Mouse (Mus musculus) erythroblast, adult 5-6 weeks (primary cell): ENCODE results near the gene Il17c. TPM values are rescaled to one million over a fixed set of nuclear protein-coding genes. Genes with fewer than 3 reads are reported as not detected.

Experiments used
- ATAC-seq: replicated peaks from 2 replicates; pipeline ENCODE4 v1.8.0; 2016; ENCODE audit warnings: moderate number of reproducible peaks, mild to moderate bottlenecking, moderate TSS enrichment, inconsistent platforms; ENCODE audit not compliant: poor library complexity, low FRiP score, severe bottlenecking
- total RNA-seq, 2 experiments: library from RNA; stranded (forward) in 1 of 2; stranded (reverse) in 1 of 2; fragments of 150-400 nt in 1 of 2; fragments of 200-764, 138-1000 nt in 1 of 2; gene quantifications; 2 replicates each; pipeline versions ENCODE4 v1.2.3 to v1.2.4; 2015 to 2017; ENCODE audit warnings: low replicate concordance in 2 of 2

The Il17c gene
- total RNA-seq (2015; ENCODE audit: low replicate concordance) = not detected in 2 replicates
- total RNA-seq (2017; ENCODE audit: low replicate concordance) = not detected in 2 replicates

DNA sequence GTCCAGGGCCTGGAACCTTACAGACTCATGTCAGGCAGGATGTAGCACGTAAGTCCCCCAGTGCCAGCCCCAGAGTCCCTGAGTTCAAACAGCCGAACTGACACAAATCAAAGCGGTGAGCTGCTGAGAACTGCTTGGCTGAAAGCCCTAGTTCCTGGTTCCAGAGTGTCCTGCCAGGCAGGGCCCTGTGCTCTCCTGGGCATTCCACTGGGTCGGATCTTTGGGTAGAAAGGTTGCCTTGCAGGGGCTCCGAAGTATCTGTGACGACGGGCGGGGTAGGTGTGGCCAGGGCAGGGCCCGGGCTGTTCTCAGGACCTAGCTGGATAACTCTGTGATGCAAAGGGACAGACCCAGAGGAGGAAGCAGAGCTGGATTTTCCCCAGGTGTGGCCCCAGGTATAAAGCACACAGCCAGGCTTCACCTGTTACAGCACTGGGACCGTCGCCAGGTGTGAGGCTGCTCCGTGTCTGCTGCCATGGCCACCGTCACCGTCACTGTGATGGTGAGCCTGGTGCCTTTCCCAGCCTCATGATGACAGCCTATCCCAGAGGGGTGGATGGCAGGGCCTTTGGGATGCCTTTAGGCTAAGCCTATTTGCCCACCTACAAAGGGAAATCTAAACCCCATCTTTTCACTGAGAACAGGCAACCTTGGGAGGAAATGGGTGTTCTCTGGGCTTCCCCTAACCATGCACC lies at the start of gene Il17c:
Il17c (plus strand) TSS at position 645 of the 695 bp plus-strand sequence.
- ATAC-seq = no peak

DNA sequence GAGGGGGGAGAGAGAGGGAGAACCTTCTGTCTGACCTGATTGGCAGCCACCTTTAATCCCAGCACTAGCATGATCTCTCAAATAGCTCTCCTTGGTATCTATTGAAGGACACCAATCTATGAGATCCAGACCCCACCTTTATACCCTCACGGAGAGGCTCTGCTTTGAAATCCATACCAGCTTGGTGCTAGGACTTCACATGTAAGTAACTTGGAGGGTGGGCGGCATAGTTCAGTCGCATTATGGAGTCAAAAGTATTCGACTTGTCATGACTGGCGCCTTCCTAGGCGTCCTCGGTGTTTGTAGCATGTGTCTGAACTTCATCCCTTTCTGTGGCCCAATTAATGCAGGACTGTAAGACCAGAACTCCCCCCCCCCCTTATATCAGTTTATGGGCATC lies 46.5 kb upstream of the Il17c start:
- ATAC-seq = no peak

DNA sequence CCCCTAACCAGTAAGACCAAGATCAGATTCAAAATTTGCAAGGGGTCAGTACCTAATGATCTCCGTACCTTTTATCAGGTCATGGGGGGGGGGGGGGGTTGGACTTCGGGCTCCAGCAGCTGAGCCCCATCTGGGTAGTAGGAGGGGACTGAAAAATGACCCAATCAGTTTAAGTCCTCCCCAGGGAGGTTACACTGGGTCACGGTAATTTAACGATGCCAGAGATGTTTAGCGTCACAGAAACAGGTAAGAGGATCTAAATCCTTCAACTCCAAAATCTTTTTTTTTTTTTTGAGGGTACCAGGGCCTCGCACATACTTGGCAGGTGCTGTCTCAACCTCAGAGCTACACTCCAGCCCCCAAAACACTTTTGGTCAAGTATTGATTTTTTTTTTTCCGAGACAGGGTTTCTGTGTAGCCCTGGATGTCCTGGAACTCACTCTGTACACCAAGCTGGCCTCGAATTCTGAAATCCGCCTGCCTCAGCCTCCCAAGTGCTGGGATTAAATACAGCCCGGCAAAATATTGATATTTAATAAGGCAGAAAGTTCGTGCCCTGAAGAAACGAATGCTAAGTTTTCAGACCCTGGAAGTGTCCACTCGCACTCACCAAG lies 46.0 kb upstream of the Il17c start:
- ATAC-seq = no peak; the same call in 1 of the 2 replicates

DNA sequence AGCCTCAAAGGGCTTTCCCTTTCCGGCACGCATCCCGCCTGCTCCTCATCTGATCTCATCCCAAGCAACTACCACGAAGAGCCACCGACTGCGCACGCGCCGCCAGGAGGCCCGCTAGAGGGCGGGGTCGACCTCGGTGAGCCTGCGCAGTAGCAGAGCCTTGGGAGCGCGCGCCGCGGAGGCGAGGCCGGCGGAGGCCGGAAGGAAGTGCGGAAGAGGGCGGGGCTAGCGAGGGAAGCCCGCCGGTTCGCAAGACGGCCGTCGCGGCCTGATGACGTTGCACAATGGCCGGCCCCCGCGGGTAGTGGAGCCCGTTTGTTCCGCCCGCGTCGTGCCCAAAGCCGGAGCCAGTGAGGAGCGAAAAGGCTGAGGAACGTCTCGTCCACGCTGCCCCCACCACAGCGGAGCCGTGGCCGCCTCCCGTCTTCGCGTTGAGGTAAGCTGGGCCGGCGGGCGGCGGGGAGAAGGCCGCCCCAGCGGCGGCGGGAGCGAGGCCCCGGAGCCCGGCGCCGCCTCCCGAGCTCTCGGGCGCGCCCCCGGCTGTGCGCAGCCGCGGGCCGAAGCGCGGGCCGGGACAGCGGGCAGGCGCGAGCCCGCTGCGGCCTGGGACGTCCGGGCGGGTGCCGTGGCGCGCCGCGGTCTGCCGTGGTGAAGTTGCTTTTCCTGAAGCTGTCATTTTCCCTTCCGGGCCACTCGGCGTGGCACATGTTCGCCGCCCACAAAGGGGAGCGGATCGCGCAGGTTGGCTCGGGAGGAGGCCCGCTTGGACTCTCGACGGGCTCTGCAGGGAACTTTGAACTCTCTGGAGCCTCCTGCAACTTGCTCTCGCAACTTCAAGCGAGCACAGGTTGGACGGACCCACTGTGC lies 45.2 kb upstream of the Il17c start, which contains the start of gene Zc3h18:
Zc3h18 (plus strand) TSS at position 245 of the 867 bp plus-strand sequence.
- peak; percentile 94 for ATAC-seq

DNA sequence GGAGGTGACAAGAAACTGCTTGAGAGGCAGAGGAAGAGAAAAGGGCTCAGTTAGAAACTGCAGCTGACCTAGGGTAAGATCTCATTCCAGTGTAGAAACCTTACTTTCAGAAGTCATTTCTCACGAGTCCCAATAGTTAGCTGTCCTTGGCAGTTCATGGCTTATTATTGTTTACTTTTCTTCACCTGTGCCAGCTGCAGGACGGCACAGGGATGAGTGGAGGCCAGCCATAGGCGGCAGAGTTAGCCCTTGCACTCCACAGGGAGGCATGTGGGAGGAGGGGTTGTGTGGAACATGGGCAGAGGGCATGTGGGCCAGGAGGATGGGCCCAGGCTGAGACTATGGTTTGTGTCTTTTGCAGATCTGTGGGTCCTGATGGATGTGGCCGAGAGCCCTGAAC lies 38.8 kb upstream of the Il17c start:
- no peak for ATAC-seq

DNA sequence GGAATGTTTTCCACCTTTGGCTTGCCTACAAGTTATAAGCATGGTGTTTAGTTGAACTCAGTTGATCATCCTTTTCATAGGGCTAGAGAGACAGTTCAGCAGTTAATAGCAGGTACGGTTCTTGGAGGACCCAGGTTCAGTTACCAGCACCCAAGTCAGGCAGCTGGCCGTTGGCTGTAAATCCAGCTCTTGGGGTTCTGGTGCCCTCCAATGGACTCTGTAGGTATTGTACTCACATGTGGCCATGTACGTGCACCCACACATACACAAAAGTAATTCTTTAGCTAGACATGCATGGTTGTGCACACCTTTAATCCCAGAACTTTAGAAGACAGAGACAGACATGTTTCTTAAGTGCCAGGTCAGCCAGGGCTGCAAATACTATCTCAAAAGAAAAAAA lies 32.5 kb upstream of the Il17c start:
- ATAC-seq = no peak

DNA sequence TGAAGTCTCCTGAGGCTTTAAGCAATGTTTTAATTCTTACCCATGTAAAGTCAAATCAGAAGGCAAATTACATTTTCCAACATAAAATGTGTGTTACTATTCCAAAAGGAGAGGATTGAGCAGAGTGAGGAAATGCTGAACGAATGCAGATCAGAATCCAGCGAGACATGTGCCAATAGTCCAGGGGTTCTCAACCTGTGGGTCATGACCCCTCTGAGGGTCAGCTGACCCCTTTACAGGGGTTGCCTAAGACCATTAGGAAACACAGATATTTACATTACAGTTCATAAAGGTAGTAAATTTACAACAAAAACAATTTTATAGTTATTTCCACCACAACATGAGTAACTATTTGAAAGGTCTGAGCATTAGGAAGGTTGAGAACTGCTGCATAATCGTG lies 31.1 kb upstream of the Il17c start:
- no peak for ATAC-seq

DNA sequence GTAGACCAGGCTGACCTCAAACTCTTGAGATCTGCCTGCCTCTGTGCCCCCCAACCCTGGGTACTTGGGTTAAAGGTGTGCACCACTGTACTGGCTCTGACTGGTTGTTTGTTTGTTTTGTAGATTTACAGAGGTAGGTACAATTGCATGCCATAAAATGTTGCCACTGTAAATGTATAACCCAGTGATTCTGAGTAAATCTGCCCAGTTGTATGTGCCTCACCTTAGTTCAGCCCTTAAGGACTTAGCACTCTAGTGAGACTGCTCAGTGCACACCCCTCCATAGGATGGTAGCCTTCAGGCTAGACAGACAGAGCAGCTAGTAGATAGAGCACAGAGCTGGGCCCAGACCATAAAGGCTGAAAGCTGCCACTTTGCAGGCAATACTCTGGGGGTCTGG lies 28.1 kb upstream of the Il17c start:
- ATAC-seq = no peak

DNA sequence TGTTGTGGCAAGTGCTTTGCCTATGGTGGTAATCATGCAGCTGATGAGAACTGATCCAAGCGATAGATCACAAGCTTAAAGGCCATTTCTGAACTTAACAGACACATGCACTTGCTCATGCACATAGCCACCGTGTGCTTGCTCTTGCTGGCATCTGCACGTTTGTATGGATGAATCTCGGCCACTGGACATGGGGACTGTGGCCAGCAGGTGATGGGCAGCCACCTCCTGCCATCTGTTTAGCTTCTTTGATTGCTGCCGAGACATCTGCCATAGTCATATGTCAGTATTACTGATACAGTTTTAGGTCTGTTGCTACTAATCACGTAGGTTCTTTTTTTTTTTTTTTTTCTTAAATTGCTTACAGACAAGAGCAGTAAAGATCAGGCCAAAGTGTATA lies 26.5 kb upstream of the Il17c start:
- ATAC-seq = no peak

DNA sequence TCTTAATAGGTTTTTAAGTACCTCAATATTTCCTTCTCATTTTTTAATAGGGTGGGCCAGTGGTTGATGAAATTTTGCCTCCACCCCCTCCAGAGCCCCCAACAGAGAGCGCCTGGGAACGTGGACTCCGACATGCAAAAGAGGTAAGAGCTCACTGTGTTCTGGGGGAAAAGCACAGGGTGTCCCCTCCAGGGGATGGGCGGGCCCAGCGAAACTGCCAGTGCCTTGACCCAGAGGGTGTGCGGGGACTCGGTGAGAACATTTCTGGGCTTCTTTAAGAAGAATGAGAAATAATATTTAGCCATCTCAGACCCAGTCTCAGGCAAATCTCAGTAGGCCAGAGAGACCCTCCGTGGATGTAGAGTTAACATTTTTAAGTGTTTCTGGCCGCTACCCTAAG lies 23.6 kb upstream of the Il17c start:
- no peak for ATAC-seq

DNA sequence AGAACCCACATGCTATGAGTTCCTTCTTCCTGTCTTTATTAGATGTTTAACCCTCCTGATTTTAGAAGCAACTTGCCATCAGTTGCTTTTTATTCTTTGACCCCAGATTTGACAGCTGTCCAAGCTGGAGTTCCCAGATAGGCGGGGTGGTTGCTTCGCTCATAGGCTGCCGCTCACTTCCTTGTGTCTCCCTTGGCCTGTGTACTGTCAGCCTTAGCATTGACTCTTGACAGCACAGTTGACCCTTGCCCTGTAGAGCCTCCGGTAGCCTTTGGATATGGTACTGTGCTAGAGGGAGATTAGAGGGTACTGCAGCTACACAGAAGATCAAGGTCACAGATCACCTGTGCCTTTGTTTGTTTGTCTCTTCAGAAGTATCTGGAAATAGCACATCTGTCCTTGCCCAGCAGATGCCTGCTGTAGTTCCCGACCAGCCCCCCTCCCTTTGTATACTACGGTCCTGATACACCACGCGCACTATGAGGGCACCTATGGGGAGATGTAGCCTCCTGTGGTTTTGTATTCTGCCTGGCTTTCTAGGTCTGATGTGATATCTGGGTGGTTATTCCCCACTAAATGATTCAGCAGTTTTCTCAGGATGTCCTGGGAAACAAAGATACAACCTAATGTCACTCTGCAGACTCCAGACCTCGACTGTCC lies 16.5 kb upstream of the Il17c start:
- ATAC-seq = no peak

DNA sequence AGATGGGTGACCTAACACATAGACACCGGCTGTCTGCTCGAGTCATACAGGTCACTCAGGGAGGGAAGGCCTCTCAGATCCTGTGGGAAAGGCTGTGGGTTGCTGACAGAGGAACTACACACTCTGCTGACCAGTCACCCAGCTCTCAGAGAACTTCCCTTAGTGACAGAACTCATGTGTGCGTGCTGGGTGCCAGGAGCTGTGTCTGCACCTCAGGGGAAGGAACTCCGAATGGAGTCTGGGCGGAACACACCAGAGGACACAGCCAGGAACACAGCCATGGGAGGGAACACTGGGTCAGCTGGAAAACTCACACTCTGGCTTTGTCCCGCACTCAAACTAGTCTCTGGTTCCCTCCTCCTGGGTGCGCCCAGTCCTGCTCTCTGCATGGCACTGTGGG lies 14.1 kb upstream of the Il17c start:
- ATAC-seq = no peak

DNA sequence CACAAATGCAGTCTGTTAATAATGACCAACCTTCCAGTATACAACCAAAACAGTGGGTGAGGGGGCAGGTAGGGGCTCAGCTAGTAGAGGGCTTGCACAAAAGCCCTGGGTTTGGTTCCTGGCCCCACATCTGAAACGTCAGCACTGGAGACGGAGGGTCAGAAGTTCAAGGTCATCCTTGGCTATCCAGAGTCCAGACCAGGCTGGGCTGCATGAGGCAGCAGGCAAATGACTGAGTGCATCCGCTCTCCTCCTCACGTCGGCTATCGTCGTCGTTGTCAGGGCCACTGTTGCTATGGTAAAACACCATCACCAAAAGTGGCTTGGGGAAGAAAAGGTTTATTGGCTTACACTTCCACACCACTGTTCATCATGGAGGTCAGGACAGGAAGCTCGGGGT lies 7.5 kb upstream of the Il17c start:
- ATAC-seq = no peak

DNA sequence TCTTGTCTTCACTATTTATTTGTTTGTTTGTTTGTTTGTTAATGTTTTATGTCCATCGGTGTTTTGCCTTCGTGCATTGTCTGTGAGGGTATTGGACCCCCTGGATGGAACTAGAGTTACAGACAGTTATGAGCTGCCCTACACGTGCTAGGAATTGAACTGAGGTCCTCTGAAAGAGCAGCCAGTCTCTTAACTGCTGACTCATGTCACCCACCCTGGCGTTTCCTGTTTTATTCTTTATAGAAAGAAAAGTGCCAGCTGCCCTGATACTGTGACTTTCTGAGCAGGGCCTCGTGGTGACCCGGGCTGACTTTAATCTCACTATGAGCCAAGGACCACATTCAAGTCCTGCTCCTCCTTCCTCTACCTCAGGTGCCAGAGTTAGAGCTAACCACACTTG lies 6.3 kb upstream of the Il17c start:
- no peak for ATAC-seq

DNA sequence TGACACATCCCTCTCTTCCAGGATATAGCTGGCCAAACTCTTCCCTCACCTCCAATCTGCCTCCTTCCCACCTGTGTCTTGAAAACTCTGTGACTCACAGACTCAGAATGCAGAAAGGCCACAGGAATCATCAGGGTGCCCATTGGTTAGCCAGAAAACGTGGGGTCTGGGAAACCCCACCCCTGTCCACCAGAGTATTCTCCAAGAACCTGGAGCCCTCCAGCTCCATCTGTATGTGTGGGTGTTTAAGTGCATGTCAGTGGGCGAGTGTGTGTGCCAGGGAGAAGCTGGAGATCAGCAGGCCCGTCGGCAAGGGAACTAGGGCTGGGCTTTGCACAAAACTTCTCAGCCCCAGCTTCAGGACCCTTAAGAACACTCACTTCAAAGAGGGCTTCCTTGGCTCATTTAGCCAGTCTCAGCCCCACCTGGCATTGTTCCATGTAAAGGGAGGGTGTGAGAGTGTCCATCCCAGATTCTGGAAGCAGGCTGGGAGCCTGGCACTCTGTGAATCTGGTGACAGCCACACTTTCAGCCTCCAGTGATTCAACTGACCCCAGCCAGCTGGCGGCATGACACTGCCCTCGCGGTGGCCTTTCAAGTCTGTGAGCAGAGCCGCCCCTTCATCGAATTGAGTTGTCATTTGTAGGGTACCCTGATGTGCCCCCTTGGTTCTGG lies 1.8 kb upstream of the Il17c start:
- ATAC-seq = no peak

DNA sequence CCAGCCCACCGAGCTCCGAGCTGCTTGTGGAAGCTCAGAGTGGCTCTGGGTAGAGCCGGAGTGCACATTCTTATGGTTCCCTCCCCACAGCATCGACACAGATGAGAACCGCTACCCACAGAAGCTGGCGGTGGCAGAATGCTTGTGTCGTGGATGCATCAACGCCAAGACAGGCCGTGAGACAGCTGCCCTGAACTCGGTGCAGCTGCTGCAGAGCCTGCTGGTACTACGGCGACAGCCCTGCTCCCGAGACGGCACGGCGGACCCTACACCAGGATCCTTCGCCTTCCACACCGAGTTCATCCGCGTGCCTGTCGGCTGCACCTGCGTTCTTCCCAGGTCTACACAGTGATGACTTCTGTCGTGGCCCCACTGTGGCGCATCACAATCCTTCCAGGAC lies 1.4 kb downstream of the Il17c start:
- no peak for ATAC-seq

DNA sequence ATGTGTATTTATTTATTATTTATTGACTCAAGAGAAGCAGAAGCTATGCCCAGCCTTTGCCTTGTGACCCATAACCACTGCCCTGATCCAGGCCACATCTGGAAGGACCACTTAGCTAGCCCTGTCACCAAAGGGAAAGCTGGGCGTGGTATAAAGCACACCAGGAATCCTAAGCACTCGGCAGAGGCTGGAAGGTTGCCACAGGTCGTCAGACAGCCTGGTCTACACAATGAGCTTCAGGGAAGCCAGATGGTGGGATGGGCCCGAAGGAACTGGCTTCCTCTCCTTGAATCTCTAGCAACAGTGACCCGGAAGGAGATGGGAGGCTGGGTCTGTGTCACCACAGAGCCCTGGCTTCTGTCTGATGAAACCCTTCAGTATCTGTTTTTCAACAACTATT lies 1.8 kb downstream of the Il17c start:
- ATAC-seq = no peak

DNA sequence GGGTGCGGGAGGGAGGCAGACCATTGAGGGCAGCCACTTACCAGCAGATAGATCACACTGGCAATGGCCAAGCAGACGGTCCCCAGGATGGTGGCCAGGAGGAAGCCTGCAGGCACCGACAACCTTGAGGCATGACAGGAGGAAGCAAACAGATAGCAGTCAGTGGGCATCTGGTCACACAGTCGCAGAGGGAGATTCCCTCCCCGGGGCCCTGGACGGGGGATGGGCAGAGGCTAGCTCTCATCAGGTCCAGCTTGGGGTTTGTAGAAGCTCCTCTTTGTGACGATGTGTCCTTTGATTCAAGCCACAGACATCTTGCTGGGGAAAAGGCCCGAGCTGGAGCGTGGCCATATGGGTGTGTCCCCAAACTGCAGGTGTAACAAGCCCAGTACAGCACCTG lies 4.3 kb downstream of the Il17c start:
- no peak for ATAC-seq

DNA sequence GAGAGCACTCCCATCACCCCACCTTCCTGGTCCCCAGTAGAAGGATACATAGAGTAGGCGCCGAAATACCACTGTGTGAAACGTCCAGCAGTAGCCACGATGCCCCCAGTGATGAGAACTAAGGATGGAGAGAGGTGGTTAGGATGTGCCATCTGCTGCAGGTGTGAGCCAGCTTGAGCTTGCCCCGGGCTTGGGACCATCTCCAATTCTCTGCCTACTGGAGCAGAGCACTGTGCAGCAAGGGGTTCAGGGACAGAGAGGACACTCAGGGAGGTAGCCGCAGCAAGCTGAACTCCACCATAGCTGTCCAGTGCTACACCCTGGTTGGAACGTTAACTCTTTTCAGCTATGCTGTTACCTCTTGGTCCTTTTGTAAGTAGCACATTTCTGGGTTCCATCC lies 5.8 kb downstream of the Il17c start:
- no peak for ATAC-seq

DNA sequence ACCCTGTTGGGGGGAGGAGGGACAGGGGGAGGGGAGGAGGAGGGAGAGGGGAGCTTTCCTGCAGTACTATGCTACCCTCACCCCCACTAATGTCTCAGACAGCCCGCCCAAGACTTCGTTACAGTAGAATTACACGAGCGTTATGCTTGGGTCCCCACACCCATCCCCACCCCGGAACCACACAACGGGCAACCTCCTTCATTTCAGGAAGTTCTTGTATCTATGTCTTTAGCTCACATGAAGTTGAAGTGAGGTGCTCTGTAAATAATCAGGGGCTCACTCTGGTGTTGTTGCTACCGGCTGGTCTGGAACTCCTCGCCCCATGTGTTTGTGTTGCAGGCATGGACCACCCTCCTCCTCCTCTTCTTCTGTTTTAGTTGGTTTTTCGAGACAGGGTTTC lies 6.3 kb downstream of the Il17c start:
- no peak for ATAC-seq
